Mouse (Mus musculus) limb, embryonic 14.5 days (tissue): ENCODE measurements around the gene Ap3d1. TPM values are rescaled to one million over a fixed set of nuclear protein-coding genes. Genes with fewer than 3 reads are reported as not detected.
A peak's percentile ranks its signal among the peaks of the same experiment; 100 is the strongest.

Experiments
- ATAC-seq: fragments of 200-750 bp; cut with Nextera tagmentation; 2 replicates; pipeline ENCODE4 v1.8.0; 2017; ENCODE audit warnings: low read depth, moderate number of reproducible peaks, moderate TSS enrichment; ENCODE audit not compliant: low FRiP score
- DNase-seq: peaks from one replicate; pipeline ENCODE4 v3.0.0-alpha.2; 2015; ENCODE audit warnings: low spot score
- H3K27ac ChIP-seq: fragments of 300-500 bp; sonication (generic); replicated peaks from 2 replicates; pipeline ENCODE4 v1.5.1; 2014; ENCODE audit warnings: low read depth, mild to moderate bottlenecking, low read length, moderate library complexity, mixed read lengths
- H3K27me3 ChIP-seq: fragments of 300-500 bp; sonication (generic); 2 replicates; pipeline ENCODE4 v1.6.1; 2014; ENCODE audit warnings: low read length, mixed read lengths; ENCODE audit not compliant: control insufficient read depth, insufficient read depth
- H3K36me3 ChIP-seq: fragments of 300-500 bp; sonication (generic); 2 replicates; pipeline ENCODE4 v1.6.1; 2014; ENCODE audit warnings: mild to moderate bottlenecking, low read length, moderate library complexity, mixed read lengths; ENCODE audit not compliant: control insufficient read depth, insufficient read depth
- H3K4me1 ChIP-seq: fragments of 300-500 bp; sonication (generic); 2 replicates; pipeline ENCODE4 v1.6.1; 2014; ENCODE audit warnings: antibody characterized with exemption, low read length, mixed read lengths; ENCODE audit not compliant: control insufficient read depth, insufficient read depth
- H3K4me2 ChIP-seq: fragments of 300-500 bp; sonication (generic); replicated peaks from 2 replicates; pipeline ENCODE4 v1.6.1; 2014; ENCODE audit warnings: low read depth, mild to moderate bottlenecking, low read length, moderate library complexity; ENCODE audit not compliant: severe bottlenecking
- H3K4me3 ChIP-seq: fragments of 300-500 bp; sonication (generic); replicated peaks from 2 replicates; pipeline ENCODE4 v1.5.1; 2014; ENCODE audit warnings: low read length
- H3K9ac ChIP-seq: fragments of 300-500 bp; sonication (generic); 2 replicates; pipeline ENCODE4 v1.6.1; 2014; ENCODE audit warnings: mild to moderate bottlenecking, low read depth, low read length, moderate library complexity; ENCODE audit not compliant: severe bottlenecking
- H3K9me3 ChIP-seq: fragments of 300-500 bp; sonication (generic); 2 replicates; pipeline ENCODE4 v1.6.1; 2016; ENCODE audit warnings: low read length; ENCODE audit not compliant: control insufficient read depth
- POLR2A ChIP-seq: fragments of 200-500 bp; IDR thresholded peaks from 2 replicates; pipeline ENCODE4 v1.8.0; 2012; ENCODE audit warnings: inconsistent platforms, mild to moderate bottlenecking, moderate library complexity, borderline replicate concordance; ENCODE audit not compliant: insufficient read depth, insufficient read length; ENCODE audit errors: extremely low read depth
- WGBS: fragments of 180-500 bp; shearing (Covaris S2); extraction: QIAGEN DNeasy Blood & Tissue Kit; methylation state at CpG from one replicate; pipeline ENCODE4 v1.1.7; 2014; 5-methylcytosine and 5-hydroxymethylcytosine counted together
- polyA plus RNA-seq, 2 experiments: library from polyadenylated mRNA; depleted of rRNA in 1 of 2; stranded (reverse) in 1 of 2; unstranded in 1 of 2; fragments of >200 nt; fragmentation: Nextera tagmentation in 1 of 2; extraction: Ambion mirVana in 1 of 2; gene quantifications; 2 replicates each; pipeline versions ENCODE4 v1.2.1 to v1.2.3; 2012 to 2014

Ap3d1 gene
- polyA plus RNA-seq, 2 experiments, result 75.1 to 123 TPM

DNA sequence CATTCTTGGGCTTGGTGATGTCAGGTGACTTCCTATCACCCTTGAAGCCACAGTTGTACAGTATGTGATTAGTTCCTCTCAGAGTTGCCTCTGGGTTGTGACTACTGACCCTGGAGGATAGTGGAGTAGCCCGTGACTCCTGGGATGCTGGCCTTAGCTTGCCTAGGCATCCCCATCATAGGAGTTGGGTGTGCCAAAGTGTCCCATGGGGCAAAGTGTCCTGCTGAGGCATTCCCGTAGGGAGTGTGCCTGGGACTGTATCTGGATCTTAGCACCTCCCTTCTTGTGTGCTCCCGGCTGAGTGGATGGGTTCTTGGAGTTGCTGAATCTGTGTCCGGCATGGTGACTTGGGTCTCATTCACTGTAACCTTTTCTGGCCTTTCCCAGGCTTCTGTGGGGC is 32.9 kb upstream of the Ap3d1 start:
- Histone ChIP-seq H3K27me3 (no peaks in the 10 kb centered on the region), H3K27ac (no peak overlapping the region), H3K4me2 (no peak overlapping the region), H3K4me1 (peaks cover 4% of the 10 kb centered on the region; the same call in 1 of the 2 replicates), H3K36me3 (peaks cover 97% of the 10 kb centered on the region), H3K4me3 (no peak overlapping the region), H3K9me3 (no peaks in the 10 kb centered on the region), H3K9ac (no peak overlapping the region)
- WGBS, result 87% methylated on average over 4 of the region's 4 CpGs
- ATAC-seq (no peak), DNase-seq (no peak)
- TF ChIP-seq POLR2A, result no peak

DNA sequence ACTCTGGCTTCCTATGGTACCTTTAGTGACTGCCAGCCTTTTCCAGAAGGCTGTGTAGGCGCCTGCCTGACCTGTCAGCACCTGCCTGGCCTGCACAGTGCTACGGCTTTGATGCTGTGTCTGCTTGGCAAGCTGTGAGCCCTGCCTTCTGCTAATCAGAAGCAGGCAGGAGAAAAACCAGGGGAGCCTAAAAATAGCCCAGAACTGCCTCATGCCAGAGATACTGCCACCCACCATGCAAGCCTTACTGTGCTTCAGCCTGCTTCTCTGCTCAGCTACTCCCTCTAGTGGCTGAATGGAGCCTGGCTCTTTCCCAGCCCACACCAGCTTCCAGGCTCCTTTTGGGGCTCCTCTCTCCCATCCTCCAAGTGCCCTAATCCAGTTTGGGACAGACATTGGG is 32.5 kb upstream of the Ap3d1 start:
- Histone ChIP-seq H3K27me3 (no peaks in the 10 kb centered on the region), H3K9me3 (no peaks in the 10 kb centered on the region), H3K27ac (peak overlapping the region; percentile 39; the same call in 1 of the 2 replicates), H3K9ac (no peak overlapping the region), H3K4me1 (peaks cover 4% of the 10 kb centered on the region; the same call in 1 of the 2 replicates), H3K36me3 (peaks cover 97% of the 10 kb centered on the region), H3K4me3 (no peak overlapping the region), H3K4me2 (no peak overlapping the region)
- no peak for TF ChIP-seq POLR2A
- DNase-seq (peak; percentile 86), ATAC-seq (peak; percentile 77)
- 34% methylated on average over 2 of the region's 2 CpGs for WGBS

DNA sequence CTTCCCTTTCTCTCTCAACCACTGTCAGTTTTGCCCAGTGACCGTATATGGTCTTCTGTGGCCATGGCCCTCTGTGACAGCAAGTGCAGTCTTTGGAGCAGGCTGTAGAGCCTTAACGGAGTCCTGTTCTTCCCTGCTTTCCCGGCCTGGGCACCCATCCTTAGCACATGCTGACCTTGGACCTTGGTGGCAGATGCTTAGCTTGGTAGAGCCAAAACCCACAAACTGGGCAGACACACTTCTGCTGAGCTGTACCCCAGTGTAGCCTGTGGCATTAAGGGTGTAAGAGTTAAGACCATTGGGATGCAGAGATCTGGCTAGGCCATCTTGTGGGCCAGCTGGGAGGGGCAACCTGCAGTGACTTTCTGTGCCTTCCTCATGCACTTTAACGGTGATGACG is 31.8 kb upstream of the Ap3d1 start:
- TF ChIP-seq POLR2A, result no peak
- 79% methylated on average over 5 of the region's 5 CpGs for WGBS

DNA sequence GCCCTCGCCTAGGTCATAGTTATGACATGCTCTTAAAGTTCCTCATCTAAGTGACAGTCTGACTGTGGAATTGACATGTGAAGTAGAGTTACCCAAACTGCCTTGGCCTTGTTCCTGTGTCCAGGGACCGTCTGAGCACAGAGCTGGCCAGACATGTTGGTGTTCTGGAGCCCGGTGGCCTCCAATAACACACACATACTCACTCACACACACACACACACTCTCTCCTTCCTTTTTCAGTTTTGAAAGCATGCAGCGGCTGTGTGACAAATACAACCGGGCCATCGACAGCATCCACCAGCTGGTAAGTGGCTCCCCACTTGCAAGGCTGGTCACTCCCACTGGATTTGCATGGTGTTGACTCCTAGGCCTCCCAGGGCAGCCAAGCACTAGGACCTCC is 26.3 kb upstream of the Ap3d1 start:
- Histone ChIP-seq H3K9ac (no peak overlapping the region), H3K9me3 (no peaks in the 10 kb centered on the region), H3K4me1 (no peaks in the 10 kb centered on the region), H3K36me3 (peaks cover 87% of the 10 kb centered on the region), H3K4me2 (no peak overlapping the region), H3K27ac (no peak overlapping the region), H3K27me3 (no peaks in the 10 kb centered on the region), H3K4me3 (no peak overlapping the region)
- WGBS, result 87% methylated on average over 6 of the region's 6 CpGs
- ATAC-seq (no peak), DNase-seq (no peak)
- TF ChIP-seq POLR2A, result no peak

More for the DNA sequence above, 31.8 kb upstream of the Ap3d1 start:
- Histone ChIP-seq H3K27ac (no peak overlapping the region), H3K4me2 (no peak overlapping the region), H3K4me1 (peaks cover 4% of the 10 kb centered on the region; the same call in 1 of the 2 replicates), H3K9me3 (no peaks in the 10 kb centered on the region), H3K4me3 (no peak overlapping the region), H3K27me3 (no peaks in the 10 kb centered on the region), H3K9ac (no peak overlapping the region), H3K36me3 (peaks cover 95% of the 10 kb centered on the region)
- no peak for DNase-seq
- ATAC-seq, result no peak

DNA sequence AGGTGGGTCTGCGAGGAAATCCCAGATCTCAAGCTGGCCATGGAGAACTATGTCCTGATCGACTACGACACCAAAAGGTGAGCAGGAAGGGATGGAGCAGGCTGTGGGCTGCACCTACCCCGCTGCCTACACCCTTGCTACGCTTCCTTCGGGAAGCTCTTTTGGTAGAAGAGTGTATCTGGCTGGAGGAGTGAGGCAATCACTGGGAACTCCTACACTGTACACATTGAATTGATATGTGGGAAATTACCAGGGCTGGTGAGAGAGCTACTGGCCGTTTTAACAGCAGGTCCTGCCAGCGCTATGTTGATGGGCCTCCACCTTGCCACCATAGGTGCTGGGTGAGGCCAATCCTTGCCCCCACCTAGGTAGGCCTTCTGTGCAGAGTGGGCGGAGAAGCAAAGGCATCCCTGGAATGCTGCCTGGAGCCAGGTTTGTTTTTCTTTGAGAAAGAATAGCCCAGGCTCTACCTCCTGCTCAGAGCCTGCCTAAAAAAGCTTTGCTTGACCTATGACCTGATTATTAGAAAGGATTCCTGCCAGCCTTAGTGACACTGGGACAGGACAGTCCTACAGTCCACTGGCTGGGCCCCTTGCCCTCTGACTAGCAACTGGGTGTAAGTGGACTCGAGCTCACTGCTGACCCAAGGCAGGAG is 24.2 kb upstream of the Ap3d1 start:
- DNase-seq (no peak), ATAC-seq (no peak; the same call in 1 of the 2 replicates)
- Histone ChIP-seq H3K4me2 (no peak overlapping the region), H3K27ac (no peak overlapping the region), H3K36me3 (peaks cover 66% of the 10 kb centered on the region), H3K9ac (peak overlapping the region; percentile 16; the same call in 1 of the 2 replicates), H3K27me3 (no peaks in the 10 kb centered on the region), H3K9me3 (no peaks in the 10 kb centered on the region), H3K4me1 (no peaks in the 10 kb centered on the region), H3K4me3 (no peak overlapping the region)
- 79% methylated on average over 10 of the region's 10 CpGs for WGBS
- no peak for TF ChIP-seq POLR2A

DNA sequence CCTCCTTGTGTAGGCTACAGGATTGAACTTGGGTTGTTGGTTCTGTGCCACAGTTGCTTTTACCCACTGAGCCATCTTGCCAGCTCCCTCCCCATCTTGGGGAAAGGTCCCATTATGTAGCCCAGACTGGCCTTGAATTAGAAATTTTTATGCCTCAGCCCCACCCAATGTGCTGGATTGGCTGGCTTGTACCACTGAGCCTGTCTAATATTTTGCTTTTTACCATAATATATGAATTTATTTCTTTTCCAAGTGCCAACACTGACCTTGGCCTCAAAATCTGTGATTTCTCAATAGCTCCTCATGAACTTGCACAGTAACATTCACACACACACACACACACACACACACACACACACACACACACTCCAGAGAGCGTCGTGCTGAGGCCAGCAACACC is 23.7 kb upstream of the Ap3d1 start:
- DNase-seq, result no peak
- no peaks in the 10 kb centered on the region for H3K4me1 ChIP-seq
- no peak overlapping the region for H3K27ac ChIP-seq
- H3K9ac ChIP-seq, result no peak overlapping the region
- H3K4me3 ChIP-seq, result no peak overlapping the region
- ATAC-seq, result no peak
- no peaks in the 10 kb centered on the region for H3K27me3 ChIP-seq
- H3K36me3 ChIP-seq, result peaks cover 60% of the 10 kb centered on the region
- H3K4me2 ChIP-seq, result no peak overlapping the region
- TF ChIP-seq POLR2A, result no peak
- H3K9me3 ChIP-seq, result no peaks in the 10 kb centered on the region
- 87% methylated on average over 2 of the region's 2 CpGs for WGBS
